Mouse (Mus musculus): ENCODE results near the gene Ttc13. TPM values are rescaled to one million over a fixed set of nuclear protein-coding genes. Genes with fewer than 3 reads are reported as not detected.

The Ttc13 gene
- total RNA-seq (2014; rRNA removed; ENCODE audit: low replicate concordance) (15.3 and 18.7 TPM in 2 replicates), polyA plus RNA-seq (2015; fragmentation: Nextera tagmentation; extraction: Ambion mirVana) (13.7 and 15.7 TPM in 2 replicates)

DNA sequence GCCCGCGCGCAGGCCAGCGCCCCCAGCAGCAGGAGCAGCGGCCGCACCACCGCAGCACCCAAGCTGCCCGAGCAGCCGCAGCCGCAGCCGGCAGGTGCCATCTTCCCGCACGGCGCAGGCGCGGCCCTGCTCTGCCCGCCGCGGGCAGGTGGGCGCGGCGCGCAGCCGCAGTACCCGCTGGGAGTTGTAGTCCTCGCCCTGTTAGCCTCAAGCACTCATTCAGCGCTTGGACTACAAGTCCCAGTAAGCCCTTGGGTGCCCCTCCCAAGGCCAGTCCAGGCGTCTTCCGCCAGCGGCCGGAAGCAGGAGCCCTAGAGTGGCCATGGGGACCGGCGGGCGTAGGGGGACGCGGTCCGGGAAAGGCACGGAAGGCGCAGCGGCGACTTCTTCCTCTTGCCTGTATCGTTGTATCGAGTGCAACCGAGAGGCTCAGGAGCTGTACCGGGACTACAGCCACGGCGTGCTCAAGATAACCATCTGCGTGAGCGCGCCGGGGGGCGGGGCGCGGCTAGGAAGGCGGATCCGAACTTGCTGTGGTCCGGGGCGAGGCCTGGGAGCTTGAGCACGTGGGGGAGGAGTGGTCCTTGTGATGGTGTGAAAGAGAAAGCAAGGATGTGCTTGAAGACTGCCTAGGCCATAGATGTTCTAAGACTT is at the start of gene Ttc13, which contains the start of gene Arv1:
Ttc13 (minus strand) TSS at position 122 of the 654 bp plus-strand sequence.
Arv1 (plus strand) TSS at position 278 of the 654 bp plus-strand sequence.
- 0 out of 2 replicates have a peak within 1 kb of the TSS, but pooled peaks have one; percentile 18 for H3K27ac ChIP-seq (ENCODE audit: low read depth)
- DNase-seq (ENCODE audit: low spot score), result peak; percentile 99
- no peaks in the 10 kb centered on the region for H3K27me3 ChIP-seq (ENCODE audit: control insufficient read depth, insufficient read depth, low read length)
- no peaks in the 10 kb centered on the region for H3K9me3 ChIP-seq (replicated peaks; ENCODE audit: control insufficient read depth, low read length)
- peak within 1 kb of the TSS; percentile 68 for H3K9ac ChIP-seq (replicated peaks; ENCODE audit: low read depth, low read length)
- under 1% methylated on average over 59 of the region's 59 CpGs for WGBS
- ATAC-seq (ENCODE audit: insufficient read depth, low read depth), result peak; percentile 100
- peaks cover 15% of the 10 kb centered on the region for H3K36me3 ChIP-seq (replicated peaks; ENCODE audit: control insufficient read depth, insufficient read depth, low read length)
- peaks cover 16% of the 10 kb centered on the region for H3K4me1 ChIP-seq (ENCODE audit: control insufficient read depth, insufficient read depth)
- peak within 1 kb of the TSS; percentile 76 for H3K4me3 ChIP-seq (ENCODE audit: low read depth, low read length)
- H3K4me2 ChIP-seq (ENCODE audit: low read depth, low read length), result peak within 1 kb of the TSS; percentile 85
- TF ChIP-seq EP300 (IDR thresholded peaks at IDR 0.05; ENCODE audit: low read depth) (no peak), CTCF (IDR thresholded peaks at IDR 0.05; ENCODE audit: low read depth) (no peak)

DNA sequence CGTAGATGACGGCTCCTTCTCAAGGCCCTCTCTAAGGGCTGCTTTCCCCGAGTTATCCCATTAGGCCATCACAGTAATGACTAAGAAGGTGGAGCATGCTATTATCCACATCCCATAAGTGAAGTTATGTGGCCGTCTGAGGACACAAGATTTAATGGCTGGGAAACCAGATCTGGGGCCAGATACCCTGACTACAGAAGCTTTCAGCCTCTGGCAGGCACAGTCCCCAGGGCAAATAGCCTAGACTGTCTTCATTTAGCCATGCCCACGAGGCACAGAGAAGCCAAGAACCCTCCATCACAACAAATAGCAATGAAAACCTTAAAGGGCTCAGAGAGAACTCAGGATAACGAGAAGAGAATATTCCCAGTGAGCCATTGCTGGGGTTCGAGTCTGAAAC is 41.3 kb upstream of the Ttc13 start:
- no peak for ATAC-seq (ENCODE audit: insufficient read depth, low read depth)
- Histone ChIP-seq H3K9me3 (replicated peaks; ENCODE audit: control insufficient read depth, low read length) (no peaks in the 10 kb centered on the region), H3K9ac (replicated peaks; ENCODE audit: low read depth, low read length) (no peak overlapping the region), H3K27ac (ENCODE audit: low read depth) (no peak overlapping the region), H3K27me3 (ENCODE audit: control insufficient read depth, insufficient read depth, low read length) (no peaks in the 10 kb centered on the region), H3K4me3 (ENCODE audit: low read depth, low read length) (no peak overlapping the region), H3K4me2 (ENCODE audit: low read depth, low read length) (no peak overlapping the region), H3K36me3 (replicated peaks; ENCODE audit: control insufficient read depth, insufficient read depth, low read length) (no peaks in the 10 kb centered on the region), H3K4me1 (ENCODE audit: control insufficient read depth, insufficient read depth) (no peaks in the 10 kb centered on the region)
- WGBS, result 63% methylated on average over 7 of the region's 7 CpGs
- TF ChIP-seq EP300 (IDR thresholded peaks at IDR 0.05; ENCODE audit: low read depth) (no peak), CTCF (IDR thresholded peaks at IDR 0.05; ENCODE audit: low read depth) (no peak)
- no peak for DNase-seq (ENCODE audit: low spot score)

DNA sequence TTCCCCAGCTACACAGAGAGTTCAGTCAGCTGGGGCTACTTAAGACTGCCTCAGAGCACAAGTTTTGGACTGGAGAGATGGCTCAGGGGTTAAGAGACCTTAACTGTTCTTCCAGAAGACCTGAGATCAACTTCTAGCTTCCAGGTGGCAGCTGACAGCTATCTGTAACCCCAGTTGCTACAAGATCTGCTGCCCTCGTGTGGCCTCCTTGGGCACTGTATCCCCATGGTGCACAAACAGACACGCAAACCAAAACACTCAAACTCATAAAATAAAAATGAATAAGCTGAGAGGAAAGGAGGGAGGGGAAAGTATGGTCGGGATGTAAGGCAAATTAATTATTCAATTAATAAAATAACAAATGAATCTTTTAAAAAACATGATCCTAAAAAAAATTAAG is 36.8 kb upstream of the Ttc13 start:
- 38% methylated on average over 3 of the region's 3 CpGs for WGBS

DNA sequence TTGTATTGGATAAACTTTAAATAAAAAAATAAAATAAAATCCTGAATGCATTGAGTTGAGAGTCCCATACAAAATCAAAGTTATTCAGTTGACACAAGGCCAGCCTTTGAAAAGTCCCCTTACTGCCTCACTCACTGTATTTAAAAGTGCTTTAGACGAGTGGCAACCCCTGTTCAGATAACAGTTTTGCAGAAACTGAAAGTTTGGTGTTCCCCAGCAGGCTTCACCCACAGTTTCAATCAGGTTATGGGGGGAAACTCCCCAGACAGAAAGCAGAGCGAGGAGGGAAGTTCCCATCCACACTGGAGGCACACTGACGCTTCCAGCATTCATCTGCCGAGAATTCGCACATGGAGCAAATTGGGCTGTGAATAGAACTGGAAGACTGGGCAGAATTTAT is 34.8 kb upstream of the Ttc13 start:
- no peak overlapping the region for H3K27ac ChIP-seq (ENCODE audit: low read depth)
- WGBS, result 68% methylated on average over 5 of the region's 5 CpGs
- H3K9me3 ChIP-seq (replicated peaks; ENCODE audit: control insufficient read depth, low read length), result no peaks in the 10 kb centered on the region
- H3K27me3 ChIP-seq (ENCODE audit: control insufficient read depth, insufficient read depth, low read length), result peaks cover 17% of the 10 kb centered on the region
- H3K4me1 ChIP-seq (ENCODE audit: control insufficient read depth, insufficient read depth), result no peaks in the 10 kb centered on the region
- no peak for TF ChIP-seq CTCF (IDR thresholded peaks at IDR 0.05; ENCODE audit: low read depth)
- TF ChIP-seq EP300 (IDR thresholded peaks at IDR 0.05; ENCODE audit: low read depth), result no peak
- no peaks in the 10 kb centered on the region for H3K36me3 ChIP-seq (replicated peaks; ENCODE audit: control insufficient read depth, insufficient read depth, low read length)
- H3K9ac ChIP-seq (replicated peaks; ENCODE audit: low read depth, low read length), result no peak overlapping the region
- DNase-seq (ENCODE audit: low spot score) (no peak), ATAC-seq (ENCODE audit: insufficient read depth, low read depth) (no peak)
- no peak overlapping the region for H3K4me3 ChIP-seq (ENCODE audit: low read depth, low read length)
- no peak overlapping the region for H3K4me2 ChIP-seq (ENCODE audit: low read depth, low read length)

More for the DNA sequence above, 36.8 kb upstream of the Ttc13 start:
- Histone ChIP-seq H3K9ac (replicated peaks; ENCODE audit: low read depth, low read length) (no peak overlapping the region), H3K4me2 (ENCODE audit: low read depth, low read length) (no peak overlapping the region), H3K4me3 (ENCODE audit: low read depth, low read length) (no peak overlapping the region), H3K36me3 (replicated peaks; ENCODE audit: control insufficient read depth, insufficient read depth, low read length) (no peaks in the 10 kb centered on the region), H3K27ac (ENCODE audit: low read depth) (no peak overlapping the region), H3K9me3 (replicated peaks; ENCODE audit: control insufficient read depth, low read length) (no peaks in the 10 kb centered on the region), H3K27me3 (ENCODE audit: control insufficient read depth, insufficient read depth, low read length) (no peaks in the 10 kb centered on the region), H3K4me1 (ENCODE audit: control insufficient read depth, insufficient read depth) (no peaks in the 10 kb centered on the region)
- DNase-seq (ENCODE audit: low spot score) (no peak), ATAC-seq (ENCODE audit: insufficient read depth, low read depth) (no peak)
- peak; percentile 44 for TF ChIP-seq CTCF (IDR thresholded peaks at IDR 0.05; ENCODE audit: low read depth)
- TF ChIP-seq EP300 (IDR thresholded peaks at IDR 0.05; ENCODE audit: low read depth), result no peak

DNA sequence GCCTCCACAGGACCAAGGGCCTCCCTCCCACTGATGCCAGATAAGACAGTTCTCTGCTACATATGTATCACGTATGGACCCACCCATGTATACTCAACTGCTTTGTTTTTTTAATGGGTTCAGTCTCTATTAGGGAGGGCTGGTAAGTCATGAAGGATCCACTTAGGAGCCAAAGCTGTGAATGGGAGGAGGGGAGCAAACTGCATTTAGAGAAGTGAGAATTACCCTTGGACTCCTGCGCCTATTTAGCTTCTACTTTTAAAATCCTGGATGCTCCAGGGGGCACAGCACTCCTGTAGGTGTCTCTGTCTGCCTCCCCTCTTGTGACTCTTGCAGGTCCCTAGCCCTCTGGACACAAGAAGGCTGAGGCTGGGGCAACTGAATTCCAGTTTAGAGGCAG is 34.4 kb upstream of the Ttc13 start:
- Histone ChIP-seq H3K9ac (replicated peaks; ENCODE audit: low read depth, low read length) (no peak overlapping the region), H3K4me2 (ENCODE audit: low read depth, low read length) (no peak overlapping the region), H3K27ac (ENCODE audit: low read depth) (no peak overlapping the region), H3K4me1 (ENCODE audit: control insufficient read depth, insufficient read depth) (no peaks in the 10 kb centered on the region), H3K9me3 (replicated peaks; ENCODE audit: control insufficient read depth, low read length) (no peaks in the 10 kb centered on the region), H3K27me3 (ENCODE audit: control insufficient read depth, insufficient read depth, low read length) (peaks cover 21% of the 10 kb centered on the region), H3K36me3 (replicated peaks; ENCODE audit: control insufficient read depth, insufficient read depth, low read length) (no peaks in the 10 kb centered on the region), H3K4me3 (ENCODE audit: low read depth, low read length) (no peak overlapping the region)
- DNase-seq (ENCODE audit: low spot score), result no peak
- ATAC-seq (ENCODE audit: insufficient read depth, low read depth), result no peak
- 61% methylated on average over 2 of the region's 2 CpGs for WGBS
- TF ChIP-seq EP300 (IDR thresholded peaks at IDR 0.05; ENCODE audit: low read depth) (no peak), CTCF (IDR thresholded peaks at IDR 0.05; ENCODE audit: low read depth) (no peak)
